Mouse (Mus musculus) stomach, embryonic 15.5 days (tissue): ENCODE results near the gene Ucn2. TPM values are rescaled to one million over a fixed set of nuclear protein-coding genes. Genes with fewer than 3 reads are reported as not detected.

Experiments
- microRNA counts: library from miRNA; unstranded; fragments of <30 nt; microRNA quantifications from one replicate; lab custom pipeline; 2016
- microRNA-seq: library from miRNA; unstranded; fragments of <30 nt; microRNA quantifications from one replicate; pipeline ENCODE4, GENCODE M21; 2016
- polyA plus RNA-seq: library from polyadenylated mRNA; unstranded; fragments of >200 nt; fragmentation: Nextera tagmentation; extraction: Ambion mirVana; gene quantifications from 2 replicates; pipeline ENCODE4 v1.2.1, GENCODE M21; 2015

Ucn2 gene
- polyA plus RNA-seq, 1 experiment from 2014 or later: 0.12 TPM

MicroRNAs within 50 kb of the gene (microRNA counts, 519-probe panel; counts per million panel counts)
- microRNA mmu-miR-711 (lab: Ali Mortazavi, UCI): not detected

Small RNA genes within 50 kb of the gene (microRNA-seq; reads per million reads assigned to microRNA genes)
- not detected for gene Mir711

Other genes with a start within 250 kb of the Ucn2 start
- 71.3 and 81.9 TPM in 2 replicates for gene Ip6k2, start 202.2 kb upstream of the Ucn2 start, polyA plus RNA-seq
- 10.5 and 13.0 TPM in 2 replicates for gene Nckipsd, start 177.6 kb upstream of the Ucn2 start, polyA plus RNA-seq
- gene Celsr3, start 159.7 kb upstream of the Ucn2 start, polyA plus RNA-seq: 0.94 and 1.2 TPM in 2 replicates
- gene Slc26a6, start 132.7 kb upstream of the Ucn2 start, polyA plus RNA-seq: 12.8 and 18.5 TPM in 2 replicates
- gene Tmem89, start 71.4 kb upstream of the Ucn2 start, polyA plus RNA-seq: not detected in 2 replicates
- gene Uqcrc1, start 49.4 kb upstream of the Ucn2 start, polyA plus RNA-seq: 499 and 511 TPM in 2 replicates
- gene Col7a1, start 32.4 kb upstream of the Ucn2 start, polyA plus RNA-seq: 5.9 and 6.6 TPM in 2 replicates
- 9.6 and 10.2 TPM in 2 replicates for gene Pfkfb4, start 5.8 kb downstream of the Ucn2 start, polyA plus RNA-seq
- gene Shisa5, start 52.6 kb downstream of the Ucn2 start, polyA plus RNA-seq: 104 and 107 TPM in 2 replicates
- 12.7 and 14.4 TPM in 2 replicates for gene Trex1, start 73.7 kb downstream of the Ucn2 start, polyA plus RNA-seq
- 24.7 and 26.1 TPM in 2 replicates for gene Atrip, start 88.1 kb downstream of the Ucn2 start, polyA plus RNA-seq
- gene Ccdc51, start 96.5 kb downstream of the Ucn2 start, polyA plus RNA-seq: 14.7 and 16.3 TPM in 2 replicates
- gene Tma7, start 96.6 kb downstream of the Ucn2 start, polyA plus RNA-seq: 586 and 587 TPM in 2 replicates
- gene Plxnb1, start 109.4 kb downstream of the Ucn2 start, polyA plus RNA-seq: 12.8 and 13.3 TPM in 2 replicates
- not detected in 2 replicates for gene Fbxw21, start 176.0 kb downstream of the Ucn2 start, polyA plus RNA-seq
- gene Fbxw13, start 210.0 kb downstream of the Ucn2 start, polyA plus RNA-seq: 0.10 TPM in 1 of 2 replicates, not detected in the other
- not detected in 2 replicates for gene Fbxw20, start 248.7 kb downstream of the Ucn2 start, polyA plus RNA-seq